In genomic region chr8:103199696-103200615, GRCm38 (mm10) we compare ENCODE assay signal across 15 mouse cellular contexts.
A peak's percentile ranks its signal among the peaks of the same experiment; 100 is the strongest.
DNase-seq lines count a peak whose midpoint lies in the region; ATAC-seq and TF ChIP-seq lines count a peak whose summit lies in the region.
"Had no signal": no experiment of that assay in that cellular context is flagged by ENCODE, and none has a peak within 500 bp of the region (broad histone marks: within the 10 kb centered on the region; RNA-seq: fewer than 3 reads in every experiment).

No protein-coding gene starts in this region.

- H3K4me3 ChIP-seq in kidney, adult 2 months (ENCODE audit: insufficient read depth, low read depth, low read length), result no peak overlapping the region
- H3K4me3 ChIP-seq in kidney, embryonic 16.5 days (ENCODE audit: low read length), result no peak overlapping the region
- no peak overlapping the region for H3K4me3 ChIP-seq in stomach, embryonic 15.5 days (replicated peaks)
- no peak overlapping the region for H3K4me3 ChIP-seq in stomach, postnatal 0 days (ENCODE audit: low read depth, low read length)
- H3K4me3 ChIP-seq in stomach, embryonic 16.5 days (replicated peaks; ENCODE audit: low read length), result no peak overlapping the region
- H3K4me3 ChIP-seq: forebrain, embryonic 12.5 days; heart, embryonic 15.5 days; hindbrain, embryonic 13.5 days; liver, embryonic 15.5 days had no signal

- no peaks in the 10 kb centered on the region for H3K36me3 ChIP-seq in kidney, adult 2 months (ENCODE audit: control insufficient read depth, insufficient read depth, low read length)
- H3K36me3 ChIP-seq in kidney, embryonic 16.5 days (ENCODE audit: insufficient read depth, low read length), result no peaks in the 10 kb centered on the region
- no peaks in the 10 kb centered on the region for H3K36me3 ChIP-seq in stomach, embryonic 15.5 days
- no peaks in the 10 kb centered on the region for H3K36me3 ChIP-seq in stomach, postnatal 0 days (ENCODE audit: control insufficient read depth, insufficient read depth, low read length)
- no peaks in the 10 kb centered on the region for H3K36me3 ChIP-seq in stomach, embryonic 16.5 days (ENCODE audit: control insufficient read depth, insufficient read depth, low read length)
- H3K36me3 ChIP-seq: forebrain, embryonic 12.5 days; heart, embryonic 15.5 days; hindbrain, embryonic 13.5 days; liver, embryonic 15.5 days had no signal

- TF ChIP-seq CTCF in kidney, adult 2 months (conservative IDR thresholded peaks at IDR 0.05; ENCODE audit: insufficient read depth, insufficient read length, low read depth, low read length), result no peak
- TF ChIP-seq CTCF in stomach, postnatal 0 days (IDR thresholded peaks at IDR 0.05; ENCODE audit: low read depth), result no peak

- TF ChIP-seq POLR2A in kidney, adult 2 months (IDR thresholded peaks at IDR 0.05; ENCODE audit: low read depth, low read length), result no peak

- DNase-seq in kidney, adult 2 months, result peak; percentile 6
- no peak for DNase-seq in stomach, postnatal 0 days (ENCODE audit: low spot score)
- peak; percentile 42 for DNase-seq in hindlimb bud, embryonic 11.5 days (ENCODE audit: extremely low spot score, low read depth, low spot score)
- DNase-seq in layer of hippocampus, adult 9-11 months, result no peak
- no peak for DNase-seq in cerebellum, adult 9-10 months
- DNase-seq: adrenal gland, adult 2 months; gastrocnemius, postnatal 25 days; kidney, postnatal 4 days had no signal

- H3K9ac ChIP-seq in kidney, embryonic 16.5 days (replicated peaks; ENCODE audit: low read length), result no peak overlapping the region
- no peak overlapping the region for H3K9ac ChIP-seq in stomach, embryonic 15.5 days
- no peak overlapping the region for H3K9ac ChIP-seq in stomach, postnatal 0 days (ENCODE audit: low read length)
- H3K9ac ChIP-seq in stomach, embryonic 16.5 days (ENCODE audit: low read length), result no peak overlapping the region
- H3K9ac ChIP-seq: forebrain, embryonic 12.5 days; heart, embryonic 15.5 days; hindbrain, embryonic 13.5 days; liver, embryonic 15.5 days had no signal

- no peak for TF ChIP-seq EP300 in stomach, postnatal 0 days (optimal IDR thresholded peaks at IDR 0.05)

- no peaks in the 10 kb centered on the region for H3K4me1 ChIP-seq in kidney, adult 2 months (ENCODE audit: control insufficient read depth, insufficient read depth, low read length)
- H3K4me1 ChIP-seq in kidney, embryonic 16.5 days (ENCODE audit: insufficient read depth, low read length), result no peaks in the 10 kb centered on the region
- H3K4me1 ChIP-seq in stomach, embryonic 15.5 days, result peaks cover 4% of the 10 kb centered on the region; the same call in 1 of the 2 replicates
- H3K4me1 ChIP-seq in stomach, postnatal 0 days (replicated peaks; ENCODE audit: control insufficient read depth, insufficient read depth), result no peaks in the 10 kb centered on the region
- H3K4me1 ChIP-seq in stomach, embryonic 16.5 days (ENCODE audit: control insufficient read depth, insufficient read depth, low read length), result peaks cover 7% of the 10 kb centered on the region; the same call in 1 of the 2 replicates
- H3K4me1 ChIP-seq: heart, embryonic 15.5 days; liver, embryonic 15.5 days had no signal

- no peaks in the 10 kb centered on the region for H3K27me3 ChIP-seq in kidney, adult 2 months (replicated peaks; ENCODE audit: control insufficient read depth, insufficient read depth, low read length)
- H3K27me3 ChIP-seq in kidney, embryonic 16.5 days (ENCODE audit: insufficient read depth, low read length), result no peaks in the 10 kb centered on the region
- H3K27me3 ChIP-seq in stomach, embryonic 15.5 days (replicated peaks), result no peaks in the 10 kb centered on the region
- no peaks in the 10 kb centered on the region for H3K27me3 ChIP-seq in stomach, postnatal 0 days (ENCODE audit: control insufficient read depth, insufficient read depth, low read length)
- no peaks in the 10 kb centered on the region for H3K27me3 ChIP-seq in stomach, embryonic 16.5 days (ENCODE audit: control insufficient read depth, insufficient read depth, low read length)
- H3K27me3 ChIP-seq: forebrain, embryonic 12.5 days; heart, embryonic 15.5 days; hindbrain, embryonic 13.5 days; liver, embryonic 15.5 days had no signal

- H3K27ac ChIP-seq in kidney, adult 2 months (ENCODE audit: insufficient read depth, low read depth, low read length), result no peak overlapping the region
- H3K27ac ChIP-seq in kidney, embryonic 16.5 days (ENCODE audit: low read length), result no peak overlapping the region
- no peak overlapping the region for H3K27ac ChIP-seq in stomach, embryonic 15.5 days
- no peak overlapping the region for H3K27ac ChIP-seq in stomach, postnatal 0 days (replicated peaks)
- no peak overlapping the region for H3K27ac ChIP-seq in stomach, embryonic 16.5 days (ENCODE audit: low read length)
- H3K27ac ChIP-seq: forebrain, embryonic 12.5 days; heart, embryonic 15.5 days; hindbrain, embryonic 13.5 days; liver, embryonic 15.5 days had no signal

- 68% methylated on average over 11 of the region's 11 CpGs for WGBS in kidney, adult 2 months
- 56% methylated on average over 11 of the region's 11 CpGs for WGBS in kidney, embryonic 16.5 days
- WGBS in stomach, embryonic 15.5 days, result 45% methylated on average over 11 of the region's 11 CpGs
- WGBS in stomach, postnatal 0 days, result 51% methylated on average over 11 of the region's 11 CpGs
- 42% methylated on average over 11 of the region's 11 CpGs for WGBS in stomach, embryonic 16.5 days

- no peak overlapping the region for H3K4me2 ChIP-seq in kidney, embryonic 16.5 days (replicated peaks; ENCODE audit: low read depth, low read length)
- H3K4me2 ChIP-seq in stomach, embryonic 15.5 days, result no peak overlapping the region
- H3K4me2 ChIP-seq in stomach, postnatal 0 days (replicated peaks; ENCODE audit: low read depth), result no peak overlapping the region
- H3K4me2 ChIP-seq in stomach, embryonic 16.5 days (ENCODE audit: low read depth, low read length), result no peak overlapping the region
- H3K4me2 ChIP-seq: forebrain, embryonic 12.5 days; heart, embryonic 15.5 days; hindbrain, embryonic 13.5 days; liver, embryonic 15.5 days had no signal

- H3K9me3 ChIP-seq in kidney, embryonic 16.5 days (ENCODE audit: low read length), result no peaks in the 10 kb centered on the region
- H3K9me3 ChIP-seq in stomach, embryonic 15.5 days, result no peaks in the 10 kb centered on the region
- H3K9me3 ChIP-seq in stomach, postnatal 0 days (ENCODE audit: control insufficient read depth, low read length), result no peaks in the 10 kb centered on the region
- no peaks in the 10 kb centered on the region for H3K9me3 ChIP-seq in stomach, embryonic 16.5 days (replicated peaks; ENCODE audit: control insufficient read depth, low read length)
- H3K9me3 ChIP-seq: forebrain, embryonic 12.5 days; heart, embryonic 15.5 days; hindbrain, embryonic 13.5 days; liver, embryonic 15.5 days had no signal

- ATAC-seq in kidney, embryonic 16.5 days (ENCODE audit: low FRiP score, low TSS enrichment), result no peak
- ATAC-seq in stomach, embryonic 15.5 days (ENCODE audit: insufficient read depth, low FRiP score, low read depth), result peak; percentile 35; the same call in 1 of the 2 replicates
- no peak for ATAC-seq in stomach, postnatal 0 days (ENCODE audit: low FRiP score, low TSS enrichment)
- peak; percentile 40; the same call in 1 of the 2 replicates for ATAC-seq in stomach, embryonic 16.5 days (ENCODE audit: insufficient read depth, low FRiP score)

Comparison
In these comparisons a context has a peak if more than half of its experiments do, and no peak if none do; other contexts are left out.
1. ATAC-seq: peak in stomach, embryonic 15.5 days (single experiment) and stomach, embryonic 16.5 days (single experiment); none in kidney, embryonic 16.5 days (single experiment) and stomach, postnatal 0 days (single experiment).
2. DNase-seq: peak in kidney, adult 2 months (single experiment) and hindlimb bud, embryonic 11.5 days (single experiment); none in stomach, postnatal 0 days (single experiment), layer of hippocampus, adult 9-11 months (single experiment) and cerebellum, adult 9-10 months (single experiment).